Mouse (Mus musculus): ENCODE measurements around the gene Spsb1. TPM values are rescaled to one million over a fixed set of nuclear protein-coding genes. Genes with fewer than 3 reads are reported as not detected.
A peak's percentile ranks its signal among the peaks of the same experiment; 100 is the strongest.

Spsb1 gene
- total and polyA plus RNA-seq, 2 experiments: 0.91 to 0.92 TPM

DNA sequence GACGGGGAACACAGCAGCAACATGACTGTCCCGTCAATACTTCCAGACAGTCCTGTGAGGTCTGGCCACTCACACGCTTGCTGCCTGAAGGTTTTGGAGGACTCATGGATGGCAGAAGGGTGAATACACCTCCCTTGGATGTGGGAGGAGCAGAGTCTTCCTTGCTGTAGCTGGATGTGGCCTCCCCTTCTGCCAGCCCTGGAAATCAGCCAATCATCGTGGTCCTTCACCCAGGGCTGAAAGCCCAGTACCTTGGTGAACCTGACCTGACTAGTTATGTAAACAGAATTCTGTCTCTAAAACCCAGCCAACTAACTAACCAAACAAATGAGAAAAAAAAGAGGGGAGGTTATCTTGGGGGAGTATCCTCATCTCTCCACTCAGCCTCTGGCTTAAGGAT lies 90.4 kb downstream of the Spsb1 start:
- Histone ChIP-seq H3K4me3 (ENCODE audit: insufficient read depth, low read depth, low read length) (no peak overlapping the region), H3K79me2 (ENCODE audit: control insufficient read depth, insufficient read depth, low read length) (no peaks in the 10 kb centered on the region), H3K27me3 (ENCODE audit: control insufficient read depth, insufficient read depth, low read length) (no peaks in the 10 kb centered on the region), H3K9ac (ENCODE audit: low read depth, low read length) (no peak overlapping the region), H3K27ac (replicated peaks; ENCODE audit: insufficient read depth, low read depth, low read length) (no peak overlapping the region), H3K36me3 (ENCODE audit: control insufficient read depth, insufficient read depth, low read length) (no peaks in the 10 kb centered on the region), H3K4me1 (ENCODE audit: control insufficient read depth, insufficient read depth, low read length) (no peaks in the 10 kb centered on the region)
- WGBS: 37% methylated on average over 4 of the region's 4 CpGs
- no peak for DNase-seq (ENCODE audit: extremely low read depth, low read depth, low spot score)
- TF ChIP-seq POLR2A (IDR thresholded peaks at IDR 0.05; ENCODE audit: extremely low read depth, insufficient read depth, low read length): no peak
- no peak for TF ChIP-seq CTCF (IDR thresholded peaks at IDR 0.05; ENCODE audit: low read depth, low read length)

DNA sequence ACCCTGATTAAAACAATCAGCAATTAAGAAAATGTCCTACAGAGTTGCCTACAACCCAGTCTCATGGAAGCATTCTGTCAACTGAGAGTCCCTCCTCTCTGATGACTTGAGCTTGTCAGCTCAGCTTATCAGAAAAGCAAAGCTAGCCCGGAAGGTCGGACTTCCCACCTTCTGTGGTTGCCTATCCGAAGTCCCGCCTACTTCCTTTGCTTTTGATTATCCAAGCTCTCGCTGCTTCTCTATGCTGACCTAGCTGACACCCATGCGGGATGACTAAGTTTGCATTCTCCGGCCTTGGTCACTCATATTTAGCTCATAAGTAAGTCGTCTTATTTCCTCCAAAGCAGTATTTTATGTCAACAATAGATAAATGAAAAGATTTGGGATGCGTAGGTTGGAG lies 91.3 kb downstream of the Spsb1 start:
- Histone ChIP-seq H3K36me3 (ENCODE audit: control insufficient read depth, insufficient read depth, low read length) (no peaks in the 10 kb centered on the region), H3K79me2 (ENCODE audit: control insufficient read depth, insufficient read depth, low read length) (no peaks in the 10 kb centered on the region), H3K4me3 (ENCODE audit: insufficient read depth, low read depth, low read length) (no peak overlapping the region), H3K9ac (ENCODE audit: low read depth, low read length) (no peak overlapping the region), H3K4me1 (ENCODE audit: control insufficient read depth, insufficient read depth, low read length) (no peaks in the 10 kb centered on the region), H3K27me3 (ENCODE audit: control insufficient read depth, insufficient read depth, low read length) (no peaks in the 10 kb centered on the region), H3K27ac (replicated peaks; ENCODE audit: insufficient read depth, low read depth, low read length) (no peak overlapping the region)
- no peak for TF ChIP-seq CTCF (IDR thresholded peaks at IDR 0.05; ENCODE audit: low read depth, low read length)
- no peak for TF ChIP-seq POLR2A (IDR thresholded peaks at IDR 0.05; ENCODE audit: extremely low read depth, insufficient read depth, low read length)
- 75% methylated on average over 9 of the region's 9 CpGs for WGBS
- peak; percentile 16 for DNase-seq (ENCODE audit: extremely low read depth, low read depth, low spot score)

DNA sequence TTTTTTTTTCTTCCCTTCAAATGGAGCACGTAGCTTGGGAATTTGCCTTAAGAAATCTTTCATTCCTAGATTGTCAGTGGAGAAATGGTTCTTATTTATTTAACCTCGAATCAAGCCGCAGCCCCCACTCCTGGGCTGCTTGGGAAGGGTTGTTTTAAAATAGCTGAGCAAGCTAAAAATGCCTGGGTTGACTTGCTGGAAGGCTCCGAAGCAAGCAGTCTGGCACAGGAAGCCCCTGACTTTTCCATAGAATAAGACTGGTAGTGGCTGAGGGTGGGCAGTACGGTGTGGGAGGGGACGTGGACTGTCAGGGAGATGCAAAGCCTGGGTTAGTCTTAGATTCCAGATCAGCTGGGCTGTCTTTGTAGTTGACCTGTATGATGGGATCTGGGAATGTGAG lies 94.5 kb downstream of the Spsb1 start:
- no peaks in the 10 kb centered on the region for H3K36me3 ChIP-seq (ENCODE audit: control insufficient read depth, insufficient read depth, low read length)
- no peaks in the 10 kb centered on the region for H3K79me2 ChIP-seq (ENCODE audit: control insufficient read depth, insufficient read depth, low read length)
- TF ChIP-seq CTCF (IDR thresholded peaks at IDR 0.05; ENCODE audit: low read depth, low read length): no peak
- TF ChIP-seq POLR2A (IDR thresholded peaks at IDR 0.05; ENCODE audit: extremely low read depth, insufficient read depth, low read length): no peak
- no peak overlapping the region for H3K4me3 ChIP-seq (ENCODE audit: insufficient read depth, low read depth, low read length)
- no peak overlapping the region for H3K9ac ChIP-seq (ENCODE audit: low read depth, low read length)
- no peaks in the 10 kb centered on the region for H3K27me3 ChIP-seq (ENCODE audit: control insufficient read depth, insufficient read depth, low read length)
- WGBS: 77% methylated on average over 6 of the region's 6 CpGs
- no peak overlapping the region for H3K27ac ChIP-seq (replicated peaks; ENCODE audit: insufficient read depth, low read depth, low read length)
- H3K4me1 ChIP-seq (ENCODE audit: control insufficient read depth, insufficient read depth, low read length): no peaks in the 10 kb centered on the region
- DNase-seq (ENCODE audit: extremely low read depth, low read depth, low spot score): no peak

DNA sequence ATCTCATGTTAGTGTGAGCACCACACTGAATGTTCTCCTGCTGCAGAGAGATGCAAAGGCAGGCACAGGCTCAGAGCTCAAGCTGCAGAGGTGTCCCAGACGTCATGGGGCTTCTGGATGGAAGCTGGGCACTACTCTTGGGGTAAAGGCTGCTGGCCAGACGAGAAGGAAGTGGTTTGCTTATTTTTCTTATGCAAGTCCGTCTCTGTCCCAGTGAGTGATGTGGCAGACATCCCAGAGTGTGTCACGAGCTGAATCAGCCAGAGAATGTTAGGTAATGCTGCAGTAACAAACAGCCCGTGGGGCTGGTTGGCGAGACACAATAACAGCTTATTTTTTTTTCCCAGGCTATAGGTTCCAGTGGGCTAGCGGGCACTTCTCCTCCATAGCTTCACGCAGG lies 96.3 kb downstream of the Spsb1 start:
- 39% methylated on average over 8 of the region's 8 CpGs for WGBS
- Histone ChIP-seq H3K27ac (replicated peaks; ENCODE audit: insufficient read depth, low read depth, low read length) (no peak overlapping the region), H3K4me1 (ENCODE audit: control insufficient read depth, insufficient read depth, low read length) (peaks cover 2% of the 10 kb centered on the region), H3K79me2 (ENCODE audit: control insufficient read depth, insufficient read depth, low read length) (no peaks in the 10 kb centered on the region), H3K9ac (ENCODE audit: low read depth, low read length) (no peak overlapping the region), H3K36me3 (ENCODE audit: control insufficient read depth, insufficient read depth, low read length) (no peaks in the 10 kb centered on the region), H3K27me3 (ENCODE audit: control insufficient read depth, insufficient read depth, low read length) (no peaks in the 10 kb centered on the region), H3K4me3 (ENCODE audit: insufficient read depth, low read depth, low read length) (no peak overlapping the region)
- TF ChIP-seq CTCF (IDR thresholded peaks at IDR 0.05; ENCODE audit: low read depth, low read length) (no peak), POLR2A (IDR thresholded peaks at IDR 0.05; ENCODE audit: extremely low read depth, insufficient read depth, low read length) (no peak)
- no peak for DNase-seq (ENCODE audit: extremely low read depth, low read depth, low spot score)

DNA sequence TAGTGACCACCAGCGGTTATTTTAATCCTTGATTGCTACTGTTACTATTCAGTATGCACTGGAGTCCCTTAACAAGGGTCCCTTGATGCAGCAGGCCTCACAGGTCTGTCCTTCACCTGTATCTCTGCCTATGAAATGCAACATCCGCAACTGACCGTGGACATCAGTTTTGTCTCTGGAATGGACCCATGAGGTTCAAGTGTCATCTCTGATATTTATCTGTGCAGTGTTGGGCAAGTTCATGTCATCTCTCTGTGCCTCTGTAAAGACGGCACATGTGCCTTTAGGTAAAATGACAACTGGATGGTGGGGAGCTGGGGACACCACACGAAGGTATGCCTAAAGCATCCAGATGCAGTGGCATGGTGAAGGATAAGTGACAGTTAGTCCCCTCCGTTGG lies 96.7 kb downstream of the Spsb1 start:
- Histone ChIP-seq H3K79me2 (ENCODE audit: control insufficient read depth, insufficient read depth, low read length) (no peaks in the 10 kb centered on the region), H3K4me3 (ENCODE audit: insufficient read depth, low read depth, low read length) (no peak overlapping the region), H3K36me3 (ENCODE audit: control insufficient read depth, insufficient read depth, low read length) (no peaks in the 10 kb centered on the region), H3K4me1 (ENCODE audit: control insufficient read depth, insufficient read depth, low read length) (peaks cover 2% of the 10 kb centered on the region), H3K9ac (ENCODE audit: low read depth, low read length) (no peak overlapping the region), H3K27me3 (ENCODE audit: control insufficient read depth, insufficient read depth, low read length) (no peaks in the 10 kb centered on the region), H3K27ac (replicated peaks; ENCODE audit: insufficient read depth, low read depth, low read length) (no peak overlapping the region)
- WGBS: 81% methylated on average over 6 of the region's 6 CpGs
- DNase-seq (ENCODE audit: extremely low read depth, low read depth, low spot score): no peak
- no peak for TF ChIP-seq CTCF (IDR thresholded peaks at IDR 0.05; ENCODE audit: low read depth, low read length)
- no peak for TF ChIP-seq POLR2A (IDR thresholded peaks at IDR 0.05; ENCODE audit: extremely low read depth, insufficient read depth, low read length)

DNA sequence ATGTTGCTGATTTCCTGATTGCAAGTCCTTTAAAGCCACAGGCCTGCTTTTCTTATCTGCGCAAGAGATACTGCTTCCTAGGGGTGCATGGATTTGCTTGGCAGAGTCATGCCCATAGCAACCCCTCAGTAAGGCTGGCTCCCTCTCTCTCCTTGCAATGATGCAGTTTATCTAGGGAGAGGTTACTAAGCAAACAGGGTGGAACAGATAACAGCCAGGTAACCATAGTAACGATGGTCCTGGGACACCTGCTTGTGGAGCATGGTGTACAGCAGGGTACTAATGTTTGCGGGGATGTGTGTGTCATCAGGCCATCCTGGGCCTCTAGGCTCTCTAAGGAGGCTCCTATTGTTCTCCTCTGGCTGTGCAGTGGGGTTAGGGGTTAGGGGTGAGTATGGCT lies 97.2 kb downstream of the Spsb1 start:
- no peak for DNase-seq (ENCODE audit: extremely low read depth, low read depth, low spot score)
- H3K79me2 ChIP-seq (ENCODE audit: control insufficient read depth, insufficient read depth, low read length): no peaks in the 10 kb centered on the region
- peaks cover 2% of the 10 kb centered on the region for H3K4me1 ChIP-seq (ENCODE audit: control insufficient read depth, insufficient read depth, low read length)
- no peaks in the 10 kb centered on the region for H3K36me3 ChIP-seq (ENCODE audit: control insufficient read depth, insufficient read depth, low read length)
- no peak overlapping the region for H3K27ac ChIP-seq (replicated peaks; ENCODE audit: insufficient read depth, low read depth, low read length)
- H3K27me3 ChIP-seq (ENCODE audit: control insufficient read depth, insufficient read depth, low read length): no peaks in the 10 kb centered on the region
- 65% methylated on average over 3 of the region's 3 CpGs for WGBS
- no peak for TF ChIP-seq POLR2A (IDR thresholded peaks at IDR 0.05; ENCODE audit: extremely low read depth, insufficient read depth, low read length)
- no peak for TF ChIP-seq CTCF (IDR thresholded peaks at IDR 0.05; ENCODE audit: low read depth, low read length)
- H3K4me3 ChIP-seq (ENCODE audit: insufficient read depth, low read depth, low read length): no peak overlapping the region
- no peak overlapping the region for H3K9ac ChIP-seq (ENCODE audit: low read depth, low read length)

Measured in liver, adult 2 months (tissue).